Mouse (Mus musculus) regulatory T cell (primary cell): Measurements from ENCODE around the gene Apba2.

Experiments used
- in situ Hi-C: fragments of 300-600 bp; cut with MboI, MseI; formaldehyde crosslinking; loops from one replicate; pipeline ENCODE4 v1.15.1; 2025; ENCODE audit warnings: high pct_unique_total_duplicates

Gene Apba2

GRCm38 (mm10) chr7:64501536-64502270 is at the start of gene Apba2:
Gene Apba2 (plus strand): TSS chr7:64501706.
- in situ Hi-C loops, result no loop called here

GRCm38 (mm10) chr7:64451861-64452382 is 49.6 kb upstream of the Apba2 start:
- in situ Hi-C loops, result loop anchor here (10.0 kb wide), 1 partner anchor 83 kb away; no protein-coding TSS in a partner anchor

GRCm38 (mm10) chr7:64452471-64453222 is 48.9 kb upstream of the Apba2 start:
- in situ Hi-C loops, result loop anchor here (10.0 kb wide), 1 partner anchor 82 kb away; no protein-coding TSS in a partner anchor

GRCm38 (mm10) chr7:64456176-64456575 is 45.3 kb upstream of the Apba2 start:
- in situ Hi-C loops, result loop anchor here (10.0 kb wide), 1 partner anchor 79 kb away; no protein-coding TSS in a partner anchor

- in situ Hi-C loops, result loop anchor here (10.0 kb wide), 1 partner anchor 78 kb away; no protein-coding TSS in a partner anchor
These were observed 44.8 kb upstream of the Apba2 start for GRCm38 (mm10) chr7:64456676-64457075.

GRCm38 (mm10) chr7:64457811-64458210 is 43.7 kb upstream of the Apba2 start:
- in situ Hi-C loops, result loop anchor here (10.0 kb wide), 1 partner anchor 77 kb away; no protein-coding TSS in a partner anchor

GRCm38 (mm10) chr7:64497438-64497837 is 4.1 kb upstream of the Apba2 start:
- in situ Hi-C loops, result no loop called here

- in situ Hi-C loops, result no loop called here
These were observed 1.0 kb downstream of the Apba2 start for GRCm38 (mm10) chr7:64502271-64503180.

- in situ Hi-C loops, result no loop called here
These were observed 2.1 kb downstream of the Apba2 start for GRCm38 (mm10) chr7:64503641-64504040.

- in situ Hi-C loops, result no loop called here
These were observed 3.3 kb downstream of the Apba2 start for GRCm38 (mm10) chr7:64504691-64505231.

- in situ Hi-C loops, result no loop called here
These were observed 4.1 kb downstream of the Apba2 start for GRCm38 (mm10) chr7:64505571-64505970.

- in situ Hi-C loops, result no loop called here
These were observed 7.3 kb downstream of the Apba2 start for GRCm38 (mm10) chr7:64508826-64509225.

- in situ Hi-C loops, result no loop called here
These were observed 8.4 kb downstream of the Apba2 start for GRCm38 (mm10) chr7:64509911-64510310.

- in situ Hi-C loops, result no loop called here
These were observed 9.2 kb downstream of the Apba2 start for GRCm38 (mm10) chr7:64510526-64511210.

- in situ Hi-C loops, result no loop called here
These were observed 12.1 kb downstream of the Apba2 start for GRCm38 (mm10) chr7:64513621-64514020.

- in situ Hi-C loops, result no loop called here
These were observed 13.8 kb downstream of the Apba2 start for GRCm38 (mm10) chr7:64515280-64515679.

- in situ Hi-C loops, result no loop called here
These were observed 14.4 kb downstream of the Apba2 start for GRCm38 (mm10) chr7:64515891-64516290.

GRCm38 (mm10) chr7:64519091-64519490 is 17.6 kb downstream of the Apba2 start:
- in situ Hi-C loops, result no loop called here

- in situ Hi-C loops, result no loop called here
These were observed 18.0 kb downstream of the Apba2 start for GRCm38 (mm10) chr7:64519521-64519920.

GRCm38 (mm10) chr7:64521695-64522408 is 20.3 kb downstream of the Apba2 start:
- in situ Hi-C loops, result no loop called here
